Mouse (Mus musculus) stomach, postnatal 0 days (tissue): ENCODE measurements around the gene Swi5.

Experiments
- CTCF ChIP-seq: IDR thresholded peaks from 2 replicates; pipeline ENCODE4 v1.5.1; 2016; ENCODE audit warnings: antibody characterized with exemption, low read depth, mild to moderate bottlenecking, moderate library complexity
- EP300 ChIP-seq: optimal IDR thresholded peaks from 2 replicates; pipeline ENCODE3; 2016; ENCODE audit warnings: antibody characterized with exemption

DNA sequence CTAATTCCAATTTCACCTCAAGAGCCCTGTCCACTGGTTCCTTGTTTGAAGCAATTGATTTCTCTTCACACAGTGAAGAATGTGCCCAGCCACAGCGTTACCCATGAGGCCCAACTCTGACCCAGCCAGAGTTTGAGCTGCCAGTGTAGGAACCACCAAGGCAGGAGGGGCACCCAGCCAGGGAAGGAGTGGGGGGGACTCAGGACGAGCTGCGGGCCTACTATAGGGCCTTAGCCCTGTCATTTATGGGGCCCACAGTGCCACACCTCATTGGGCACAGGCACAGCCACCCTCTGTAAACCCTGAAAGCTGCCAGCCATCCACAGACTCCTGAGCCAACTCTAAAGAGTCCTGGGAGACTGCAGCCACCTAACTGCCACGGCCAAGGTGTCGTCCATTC, 33.3 kb downstream of the Swi5 start:
- TF ChIP-seq CTCF, result no peak
- no peak for TF ChIP-seq EP300
